Comparison of ENCODE assay signal across 27 mouse cellular contexts in the genomic region with DNA sequence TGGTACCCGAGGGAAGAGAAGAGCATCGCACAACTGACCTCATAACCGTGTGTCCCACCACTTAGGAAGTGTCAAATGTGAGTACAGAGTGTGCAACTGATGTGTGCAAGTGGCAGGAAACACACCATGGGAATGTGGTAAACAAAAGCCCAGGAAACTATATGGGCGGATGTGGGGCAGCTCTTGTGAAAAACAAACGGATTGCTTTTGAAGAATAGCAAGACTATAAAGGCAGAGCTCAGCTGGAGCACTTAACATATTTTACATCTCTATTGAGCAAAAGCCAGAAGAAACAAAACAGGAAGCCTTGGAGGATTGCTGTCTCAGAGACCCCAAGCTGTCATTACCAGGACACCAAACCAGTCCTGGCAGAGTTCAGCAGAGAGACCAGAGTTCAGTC. TPM values are rescaled to one million over a fixed set of nuclear protein-coding genes. Genes with fewer than 3 reads are reported as not detected.
A peak's percentile ranks its signal among the peaks of the same experiment; 100 is the strongest.
DNase-seq lines count a peak whose midpoint lies in the region; ATAC-seq and TF ChIP-seq lines count a peak whose summit lies in the region.
"Had no signal": no experiment of that assay in that cellular context is flagged by ENCODE, and none has a peak within 500 bp of the region (broad histone marks: within the 10 kb centered on the region; RNA-seq: fewer than 3 reads in every experiment).

No protein-coding gene starts in this region.

- H3K4me3 ChIP-seq in lung, embryonic 16.5 days (ENCODE audit: low read length) = no peak overlapping the region
- 0 out of 2 replicates have a peak overlapping the region, but pooled peaks have one; percentile 5 for H3K4me3 ChIP-seq in E14TG2a.4 (replicated peaks; ENCODE audit: low read length)
- H3K4me3 ChIP-seq in heart, embryonic 11.5 days (ENCODE audit: low read depth, low read length) = no peak overlapping the region
- no peak overlapping the region for H3K4me3 ChIP-seq in kidney, embryonic 15.5 days (replicated peaks)
- H3K4me3 ChIP-seq: forebrain, embryonic 12.5 days; heart, adult 2 months; heart, embryonic 15.5 days; hindbrain, embryonic 15.5 days; intestine, embryonic 15.5 days; midbrain, embryonic 12.5 days; neural tube, embryonic 12.5 days had no signal

- 26% methylated on average over 5 of the region's 5 CpGs for WGBS in lung, embryonic 16.5 days
- WGBS in heart, embryonic 11.5 days (ENCODE audit: insufficient replicate concordance) = 46% methylated on average over 5 of the region's 5 CpGs
- WGBS in kidney, embryonic 15.5 days = 37% methylated on average over 5 of the region's 5 CpGs

- H3K27me3 ChIP-seq in lung, embryonic 16.5 days (ENCODE audit: control insufficient read depth, insufficient read depth, low read depth, low read length) = no peaks in the 10 kb centered on the region
- H3K27me3 ChIP-seq in E14TG2a.4 (ENCODE audit: insufficient read depth, low read length) = no peaks in the 10 kb centered on the region
- H3K27me3 ChIP-seq in heart, embryonic 11.5 days (ENCODE audit: control insufficient read depth, insufficient read depth, low read length) = no peaks in the 10 kb centered on the region
- H3K27me3 ChIP-seq in kidney, embryonic 15.5 days = no peaks in the 10 kb centered on the region
- H3K27me3 ChIP-seq: forebrain, embryonic 12.5 days; heart, embryonic 15.5 days; hindbrain, embryonic 15.5 days; intestine, embryonic 15.5 days; midbrain, embryonic 12.5 days; neural tube, embryonic 12.5 days had no signal

- H3K36me3 ChIP-seq in lung, embryonic 16.5 days (ENCODE audit: control insufficient read depth, insufficient read depth, low read length) = no peaks in the 10 kb centered on the region
- no peaks in the 10 kb centered on the region for H3K36me3 ChIP-seq in E14TG2a.4 (ENCODE audit: insufficient read depth, low read length)
- no peaks in the 10 kb centered on the region for H3K36me3 ChIP-seq in heart, embryonic 11.5 days (ENCODE audit: control insufficient read depth, insufficient read depth, low read length)
- H3K36me3 ChIP-seq in kidney, embryonic 15.5 days = no peaks in the 10 kb centered on the region
- H3K36me3 ChIP-seq: forebrain, embryonic 12.5 days; heart, embryonic 15.5 days; hindbrain, embryonic 15.5 days; intestine, embryonic 15.5 days; midbrain, embryonic 12.5 days; neural tube, embryonic 12.5 days had no signal

- H3K4me2 ChIP-seq in lung, embryonic 16.5 days (ENCODE audit: low read depth, low read length) = no peak overlapping the region
- no peak overlapping the region for H3K4me2 ChIP-seq in heart, embryonic 11.5 days
- H3K4me2 ChIP-seq in kidney, embryonic 15.5 days = no peak overlapping the region
- H3K4me2 ChIP-seq: forebrain, embryonic 12.5 days; heart, embryonic 15.5 days; hindbrain, embryonic 15.5 days; intestine, embryonic 15.5 days; midbrain, embryonic 12.5 days; neural tube, embryonic 12.5 days had no signal

- H3K9ac ChIP-seq in lung, embryonic 16.5 days (ENCODE audit: low read length) = no peak overlapping the region; the same call in 1 of the 2 replicates
- H3K9ac ChIP-seq in heart, embryonic 11.5 days (ENCODE audit: low read depth, low read length) = no peak overlapping the region
- no peak overlapping the region for H3K9ac ChIP-seq in kidney, embryonic 15.5 days
- H3K9ac ChIP-seq: forebrain, embryonic 12.5 days; heart, embryonic 15.5 days; hindbrain, embryonic 15.5 days; intestine, embryonic 15.5 days; midbrain, embryonic 12.5 days; neural tube, embryonic 12.5 days had no signal

- peak; percentile 36; the same call in 1 of the 2 replicates for ATAC-seq in lung, embryonic 16.5 days (ENCODE audit: low read depth)
- no peak for ATAC-seq in heart, embryonic 11.5 days (replicated peaks; ENCODE audit: insufficient number of reproducible peaks, low FRiP score, low TSS enrichment)
- ATAC-seq in kidney, embryonic 15.5 days (replicated peaks; ENCODE audit: low FRiP score) = no peak
- ATAC-seq: intestine, embryonic 15.5 days had no signal

- H3K9me3 ChIP-seq in lung, embryonic 16.5 days (ENCODE audit: control insufficient read depth, low read length) = no peaks in the 10 kb centered on the region
- H3K9me3 ChIP-seq in E14TG2a.4 (ENCODE audit: low read length) = no peaks in the 10 kb centered on the region
- no peaks in the 10 kb centered on the region for H3K9me3 ChIP-seq in heart, embryonic 11.5 days (replicated peaks; ENCODE audit: control insufficient read depth, low read length)
- H3K9me3 ChIP-seq in kidney, embryonic 15.5 days (replicated peaks) = no peaks in the 10 kb centered on the region
- H3K9me3 ChIP-seq: forebrain, embryonic 12.5 days; heart, embryonic 15.5 days; hindbrain, embryonic 15.5 days; intestine, embryonic 15.5 days; midbrain, embryonic 12.5 days; neural tube, embryonic 12.5 days had no signal

- TF ChIP-seq CTCF in E14TG2a.4 (conservative IDR thresholded peaks at IDR 0.05; ENCODE audit: low read length) = no peak

- DNase-seq in lung, postnatal 36 days = no peak
- peak; percentile 41 for DNase-seq in T-cell, adult 2 months (ENCODE audit: low spot score)
- peak; percentile 35 for DNase-seq in thymus, postnatal 25 days
- DNase-seq: adrenal gland, adult 2 months; B cell, adult 2 months; cerebellum, adult 2 months; cerebellum, postnatal 36 days; gastrocnemius, postnatal 10 days; heart, adult 2 months; heart, postnatal 4 days; kidney, adult 9 months; liver had no signal

- peaks cover 2% of the 10 kb centered on the region; the same call in 1 of the 2 replicates for H3K4me1 ChIP-seq in lung, embryonic 16.5 days (replicated peaks; ENCODE audit: control insufficient read depth, insufficient read depth, low read length)
- H3K4me1 ChIP-seq in E14TG2a.4 (replicated peaks; ENCODE audit: low read depth, low read length) = peaks cover 63% of the 10 kb centered on the region
- H3K4me1 ChIP-seq in heart, embryonic 11.5 days (ENCODE audit: control insufficient read depth, insufficient read depth, low read length) = no peaks in the 10 kb centered on the region
- H3K4me1 ChIP-seq in kidney, embryonic 15.5 days = no peaks in the 10 kb centered on the region
- H3K4me1 ChIP-seq: forebrain, embryonic 12.5 days; hindbrain, embryonic 15.5 days; intestine, embryonic 15.5 days; midbrain, embryonic 12.5 days; neural tube, embryonic 12.5 days had no signal

- no peak overlapping the region for H3K27ac ChIP-seq in lung, embryonic 16.5 days (ENCODE audit: low read length)
- no peak overlapping the region for H3K27ac ChIP-seq in heart, embryonic 11.5 days (ENCODE audit: low read depth, low read length)
- H3K27ac ChIP-seq in kidney, embryonic 15.5 days = no peak overlapping the region
- H3K27ac ChIP-seq: forebrain, embryonic 12.5 days; heart, adult 2 months; heart, embryonic 15.5 days; hindbrain, embryonic 15.5 days; intestine, embryonic 15.5 days; macrophage; midbrain, embryonic 12.5 days; neural tube, embryonic 12.5 days had no signal

RNA-seq across cellular contexts. Expression of a gene that starts 1.3 kb away (rescaled TPM):
- polyA plus RNA-seq in lung, embryonic 16.5 days (2015; fragmentation: Nextera tagmentation; extraction: Ambion mirVana) = not detected in 2 replicates
- polyA plus RNA-seq in heart, embryonic 11.5 days (2014; fragmentation: Nextera tagmentation; extraction: Ambion mirVana) = not detected in 2 replicates
- polyA plus RNA-seq in kidney, embryonic 15.5 days (2015; fragmentation: Nextera tagmentation; extraction: Ambion mirVana) = not detected in 2 replicates
- polyA plus RNA-seq: adrenal gland, adult 2 months; cerebellum, adult 2 months; embryonic facial prominence, embryonic 11.5 days; forebrain, embryonic 12.5 days; frontal cortex, adult 2 months; heart, adult 2 months; heart, embryonic 15.5 days; hindbrain, embryonic 15.5 days; intestine, embryonic 15.5 days; liver, embryonic 16.5 days; macrophage; midbrain, embryonic 12.5 days; neural tube, embryonic 12.5 days; small intestine, adult 2 months had no signal

RNA-seq across cellular contexts. Expression of a gene that starts 38.4 kb away (rescaled TPM):
- polyA plus RNA-seq in lung, embryonic 16.5 days (2015; fragmentation: Nextera tagmentation; extraction: Ambion mirVana) = 133 and 141 TPM in 2 replicates
- polyA plus RNA-seq in heart, embryonic 11.5 days (2014; fragmentation: Nextera tagmentation; extraction: Ambion mirVana) = 122 and 124 TPM in 2 replicates
- 151 and 159 TPM in 2 replicates for polyA plus RNA-seq in kidney, embryonic 15.5 days (2015; fragmentation: Nextera tagmentation; extraction: Ambion mirVana)
